8 mouse cellular contexts compared by ENCODE assay signal in the genomic region with DNA sequence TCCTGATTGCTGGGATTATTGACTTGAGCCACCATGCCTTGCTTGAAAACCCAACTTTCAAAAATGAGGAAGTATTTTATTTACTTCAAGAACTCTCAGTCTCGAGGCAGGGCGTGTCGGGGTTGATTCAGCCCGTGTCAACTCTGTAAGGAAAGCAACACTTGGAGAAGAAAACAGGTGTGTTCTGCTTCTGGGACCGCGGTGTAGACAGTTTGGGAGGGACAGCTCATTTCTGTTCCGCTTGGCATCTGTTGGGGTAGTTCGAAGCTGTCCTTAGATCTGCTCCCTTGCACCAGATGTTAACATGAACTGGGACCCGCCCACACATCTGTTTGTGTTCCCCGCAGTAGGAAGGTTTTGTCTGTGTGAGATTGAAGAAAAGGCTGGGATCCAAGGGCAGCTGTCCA. TPM values are rescaled to one million over a fixed set of nuclear protein-coding genes. Genes with fewer than 3 reads are reported as not detected.
DNase-seq lines count a peak whose midpoint lies in the region; ATAC-seq lines count a peak whose summit lies in the region.
"Had no signal": no experiment of that assay in that cellular context is flagged by ENCODE, and none has a peak within 500 bp of the region (broad histone marks: within the 10 kb centered on the region; RNA-seq: fewer than 3 reads in every experiment).

No protein-coding gene starts in this region.

- no peaks in the 10 kb centered on the region for H3K27me3 ChIP-seq in liver, embryonic 16.5 days (ENCODE audit: control insufficient read depth, insufficient read depth, low read depth, low read length)
- H3K27me3 ChIP-seq: lung, embryonic 15.5 days had no signal

- no peak overlapping the region for H3K4me3 ChIP-seq in liver, embryonic 16.5 days (ENCODE audit: low read depth, low read length)
- H3K4me3 ChIP-seq: lung, embryonic 15.5 days had no signal

- H3K9ac ChIP-seq in liver, embryonic 16.5 days (ENCODE audit: low read depth, low read length) = no peak overlapping the region
- H3K9ac ChIP-seq: lung, embryonic 15.5 days had no signal

- H3K4me1 ChIP-seq in liver, embryonic 16.5 days (ENCODE audit: control insufficient read depth, low read depth, low read length) = peaks cover 16% of the 10 kb centered on the region

- intact Hi-C loops in left cerebral cortex, postnatal 25 days (cut with DNase I) = no loop called here

- H3K9me3 ChIP-seq in liver, embryonic 16.5 days (replicated peaks; ENCODE audit: control insufficient read depth, low read length) = no peaks in the 10 kb centered on the region
- H3K9me3 ChIP-seq: lung, embryonic 15.5 days had no signal

- no peaks in the 10 kb centered on the region for H3K36me3 ChIP-seq in liver, embryonic 16.5 days (ENCODE audit: control insufficient read depth, insufficient read depth)
- H3K36me3 ChIP-seq: lung, embryonic 15.5 days had no signal

- peak overlapping the region; percentile 0; the same call in 1 of the 2 replicates for H3K4me2 ChIP-seq in liver, embryonic 16.5 days (ENCODE audit: low read depth, low read length)
- H3K4me2 ChIP-seq: lung, embryonic 15.5 days had no signal

- DNase-seq in MEL-GATA-1-ER (ENCODE audit: extremely low read depth, low read depth) (peak; percentile 75), MN1 (ENCODE audit: low spot score) (no peak)
- DNase-seq in spleen, postnatal 4 days (ENCODE audit: low spot score in 2 of 2) = peak; percentile 54 to 70
- DNase-seq in layer of hippocampus, adult 11-12 months (ENCODE audit: low spot score) = no peak
- DNase-seq in left cerebral cortex, postnatal 25 days (ENCODE audit: low spot score in 2 of 2) = no peak

- peak overlapping the region; percentile 36; the same call in 1 of the 2 replicates for H3K27ac ChIP-seq in liver, embryonic 16.5 days (ENCODE audit: low read length)
- H3K27ac ChIP-seq: lung, embryonic 15.5 days had no signal

- WGBS in liver, embryonic 16.5 days (ENCODE audit: insufficient replicate concordance) = 25% methylated on average over 10 of the region's 10 CpGs

- 0 out of 2 replicates have a peak, but pooled peaks have one; percentile 30 for ATAC-seq in erythroid progenitor cell, adult 5-6 weeks (replicated peaks; ENCODE audit: low FRiP score, poor library complexity, severe bottlenecking)
- ATAC-seq in liver, embryonic 16.5 days (ENCODE audit: low read depth) = no peak

RNA-seq across cellular contexts. Expression of a gene that starts 28.8 kb away (rescaled TPM):
- total RNA-seq in erythroid progenitor cell, adult 5-6 weeks (2015; ENCODE audit: low replicate concordance) = 23.8 and 25.2 TPM in 2 replicates
- total RNA-seq in erythroid progenitor cell, adult 5-6 weeks (2017; ENCODE audit: low replicate concordance) = 28.0 and 32.8 TPM in 2 replicates
- 18.3 and 21.7 TPM in 2 replicates for polyA plus RNA-seq in liver, embryonic 16.5 days (2015; fragmentation: Nextera tagmentation; extraction: Ambion mirVana)
- total RNA-seq in left cerebral cortex, postnatal 25 days (2021) = 1 to 10 TPM; 3.3 to 3.8 TPM

RNA-seq across cellular contexts. Expression of a gene that starts 38.7 kb away (rescaled TPM):
- total RNA-seq in erythroid progenitor cell, adult 5-6 weeks (2015; ENCODE audit: low replicate concordance) = 0.72 and 0.84 TPM in 2 replicates
- total RNA-seq in erythroid progenitor cell, adult 5-6 weeks (2017; ENCODE audit: low replicate concordance) = 1.8 and 2.2 TPM in 2 replicates
- 0.47 and 0.68 TPM in 2 replicates for polyA plus RNA-seq in liver, embryonic 16.5 days (2015; fragmentation: Nextera tagmentation; extraction: Ambion mirVana)
- total RNA-seq in left cerebral cortex, postnatal 25 days (2021) = 10 to 100 TPM; 51.0 to 53.0 TPM

RNA-seq across cellular contexts. Expression of a gene that starts 45.7 kb away (rescaled TPM):
- total RNA-seq in erythroid progenitor cell, adult 5-6 weeks (2015; ENCODE audit: low replicate concordance) = not detected in 2 replicates
- not detected in 2 replicates for total RNA-seq in erythroid progenitor cell, adult 5-6 weeks (2017; ENCODE audit: low replicate concordance)
- 0.18 and 0.32 TPM in 2 replicates for polyA plus RNA-seq in liver, embryonic 16.5 days (2015; fragmentation: Nextera tagmentation; extraction: Ambion mirVana)
- total RNA-seq in left cerebral cortex, postnatal 25 days (2021) = not detected

RNA-seq across cellular contexts. Expression of a gene that starts 57.9 kb away (rescaled TPM):
- total RNA-seq in erythroid progenitor cell, adult 5-6 weeks (2015; ENCODE audit: low replicate concordance) = 1.7 and 2.5 TPM in 2 replicates
- total RNA-seq in erythroid progenitor cell, adult 5-6 weeks (2017; ENCODE audit: low replicate concordance) = 1.3 and 2.3 TPM in 2 replicates
- polyA plus RNA-seq in liver, embryonic 16.5 days (2015; fragmentation: Nextera tagmentation; extraction: Ambion mirVana) = 3.0 and 3.4 TPM in 2 replicates
- total RNA-seq in left cerebral cortex, postnatal 25 days (2021) = 10 to 100 TPM; 21.9 to 22.7 TPM

Comparison
In these comparisons a context has a peak if more than half of its experiments do, and no peak if none do; other contexts are left out.
1. DNase-seq: peak in MEL-GATA-1-ER (single experiment) and spleen, postnatal 4 days (2 of 2); none in layer of hippocampus, adult 11-12 months (single experiment), MN1 (single experiment) and left cerebral cortex, postnatal 25 days (0 of 2).
2. RNA of a gene that starts 28.8 kb away (total RNA-seq): 23.8 to 32.8 TPM in erythroid progenitor cell, adult 5-6 weeks; 3.3 to 3.8 TPM in left cerebral cortex, postnatal 25 days; every median in the first group is over 4 times any median in the second.
3. RNA of a gene that starts 38.7 kb away (total RNA-seq): 51.0 to 53.0 TPM in left cerebral cortex, postnatal 25 days; 0.72 to 2.2 TPM in erythroid progenitor cell, adult 5-6 weeks; every median in the first group is over 10 times any median in the second.